Mouse (Mus musculus) cerebellum, postnatal 25 days (tissue): ENCODE measurements around the gene Anapc16.

ENCODE experiments used
- DNase-seq, 2 experiments: peaks; one replicate each; pipeline ENCODE4 v3.0.0; 2021; ENCODE audit warnings: mixed read lengths in 2 of 2

Anapc16 gene

DNA sequence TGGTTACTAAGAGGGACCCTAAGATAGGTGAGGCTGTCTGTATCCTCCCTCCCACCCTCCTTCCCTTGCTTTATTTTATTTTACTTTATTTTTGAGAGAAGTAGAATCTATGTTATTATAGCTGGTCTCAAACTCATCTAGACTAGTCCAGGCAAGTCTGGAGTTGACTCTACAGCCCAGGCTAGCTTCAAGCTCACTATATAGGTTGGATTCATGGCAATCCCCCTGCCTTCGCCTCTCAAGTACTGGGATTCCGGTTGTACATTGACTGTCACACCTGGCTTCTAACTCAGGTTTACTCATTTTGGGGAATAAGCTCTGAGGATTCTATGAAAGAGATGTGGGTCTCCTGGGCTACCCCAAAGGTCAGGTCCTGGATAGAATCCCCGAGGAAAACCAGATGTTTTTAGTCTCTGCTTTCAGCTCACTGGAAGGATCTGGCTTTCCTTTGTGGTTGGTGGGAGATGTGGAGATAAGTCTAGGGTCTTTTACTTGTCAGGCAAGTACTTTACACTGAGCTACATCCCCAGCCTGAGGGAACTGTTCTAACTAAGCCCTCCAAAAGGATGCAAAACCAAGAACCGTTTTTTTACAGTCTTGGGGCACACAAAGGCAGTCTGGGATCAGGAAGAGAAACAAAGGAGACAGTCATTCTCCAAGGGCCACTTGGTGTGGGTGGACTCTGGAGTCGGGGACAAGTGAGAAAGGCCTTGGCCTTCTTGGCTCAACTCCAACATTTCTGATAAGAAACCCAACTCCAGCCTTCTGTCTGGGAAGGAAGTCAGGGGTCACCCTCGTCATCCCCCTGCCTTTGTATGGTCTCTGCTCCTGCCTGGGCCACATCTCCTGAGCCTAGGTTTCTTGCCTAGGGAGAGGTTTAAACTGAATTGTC is 54.3 kb downstream of the Anapc16 start:
- DNase-seq, result peak in 1 of 2 experiments; percentile 33

GRCm38 (mm10) chr10:59947296-59948073 is 55.5 kb downstream of the Anapc16 start:
- DNase-seq, result peak; percentile 20 to 37

GRCm38 (mm10) chr10:59946362-59946761 is 56.6 kb downstream of the Anapc16 start:
- no peak for DNase-seq

DNA sequence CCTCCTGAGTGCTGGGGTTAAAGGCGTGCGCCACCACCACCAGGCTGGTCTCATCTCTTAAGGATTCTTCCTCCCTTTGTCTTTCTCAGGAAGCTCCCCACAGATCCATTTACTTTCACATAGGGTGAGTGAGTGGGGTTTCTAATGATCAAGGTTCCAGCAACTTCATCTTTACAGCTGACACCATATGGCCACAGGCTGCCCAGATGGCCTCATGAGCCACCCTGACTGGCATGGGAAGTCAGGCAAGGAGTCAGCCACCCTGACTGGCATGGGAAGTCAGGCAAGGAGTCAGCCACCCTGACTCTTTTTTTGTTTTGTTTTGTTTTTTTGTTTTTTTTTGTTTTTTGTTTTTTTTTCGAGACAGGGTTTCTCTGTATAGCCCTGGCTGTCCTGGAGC is 57.5 kb downstream of the Anapc16 start:
- peak; percentile 40 to 61 for DNase-seq

- peak; percentile 65 to 78 for DNase-seq
Observed at GRCm38 (mm10) chr10:59943421-59943989, 59.4 kb downstream of the Anapc16 start.

DNA sequence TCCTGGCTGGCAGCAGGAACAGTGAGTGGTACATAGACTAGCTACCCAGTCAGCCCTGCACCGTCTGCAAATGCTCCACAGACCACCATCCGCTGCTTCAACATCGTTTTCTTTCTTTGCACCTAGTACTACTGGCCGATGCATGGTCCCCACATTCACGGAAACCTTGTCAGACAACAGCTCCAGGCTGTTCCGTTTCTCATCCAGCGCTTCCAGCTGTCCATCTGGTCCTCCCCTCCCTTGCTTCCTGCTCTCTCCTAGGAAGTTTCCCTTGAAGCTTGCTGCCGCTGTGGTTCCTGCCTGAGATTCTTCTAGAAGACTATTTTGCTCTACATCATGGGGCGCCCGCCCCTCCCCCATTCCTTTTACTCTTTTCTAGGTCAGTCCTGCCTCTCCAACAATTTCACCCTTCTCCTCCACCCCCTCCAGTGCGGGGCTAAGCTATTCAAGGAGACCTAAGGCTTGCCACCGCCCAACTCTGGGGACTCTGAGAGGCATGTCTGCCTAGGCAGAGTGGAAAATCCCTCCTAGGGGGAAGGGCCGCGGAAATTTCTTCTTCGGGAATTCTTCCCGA is 60.0 kb downstream of the Anapc16 start:
- DNase-seq, result peak; percentile 78 to 81

GRCm38 (mm10) chr10:59942281-59942846 is 60.6 kb downstream of the Anapc16 start:
- peak; percentile 66 to 75 for DNase-seq

DNA sequence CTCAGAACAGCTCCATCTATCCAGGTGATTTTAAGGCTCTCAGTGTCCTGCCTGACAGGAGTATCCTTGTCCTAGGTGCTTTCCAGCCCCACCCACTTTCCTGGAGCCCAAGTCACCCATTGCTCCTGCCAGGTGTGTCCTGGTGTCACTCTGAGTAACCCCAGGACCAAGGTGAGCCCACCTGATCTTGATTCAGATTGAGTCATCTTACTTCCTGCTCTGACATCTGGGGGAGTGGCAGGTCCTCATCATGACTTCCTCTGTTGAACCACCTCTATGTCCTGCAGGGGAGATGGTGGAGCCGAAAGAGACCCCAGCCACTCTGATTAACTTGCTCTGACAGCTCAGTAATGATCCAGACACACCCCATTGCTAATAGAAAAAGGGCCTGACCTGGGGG is 63.9 kb downstream of the Anapc16 start:
- no peak for DNase-seq

GRCm38 (mm10) chr10:59938662-59939061 is 64.3 kb downstream of the Anapc16 start:
- DNase-seq, result no peak
